Mouse (Mus musculus): Measurements from ENCODE around the gene Tank. TPM values are rescaled to one million over a fixed set of nuclear protein-coding genes. Genes with fewer than 3 reads are reported as not detected.

Tank gene
- total RNA-seq, 2 experiments from 2014 or later = 31.7 to 33.5 TPM

DNA sequence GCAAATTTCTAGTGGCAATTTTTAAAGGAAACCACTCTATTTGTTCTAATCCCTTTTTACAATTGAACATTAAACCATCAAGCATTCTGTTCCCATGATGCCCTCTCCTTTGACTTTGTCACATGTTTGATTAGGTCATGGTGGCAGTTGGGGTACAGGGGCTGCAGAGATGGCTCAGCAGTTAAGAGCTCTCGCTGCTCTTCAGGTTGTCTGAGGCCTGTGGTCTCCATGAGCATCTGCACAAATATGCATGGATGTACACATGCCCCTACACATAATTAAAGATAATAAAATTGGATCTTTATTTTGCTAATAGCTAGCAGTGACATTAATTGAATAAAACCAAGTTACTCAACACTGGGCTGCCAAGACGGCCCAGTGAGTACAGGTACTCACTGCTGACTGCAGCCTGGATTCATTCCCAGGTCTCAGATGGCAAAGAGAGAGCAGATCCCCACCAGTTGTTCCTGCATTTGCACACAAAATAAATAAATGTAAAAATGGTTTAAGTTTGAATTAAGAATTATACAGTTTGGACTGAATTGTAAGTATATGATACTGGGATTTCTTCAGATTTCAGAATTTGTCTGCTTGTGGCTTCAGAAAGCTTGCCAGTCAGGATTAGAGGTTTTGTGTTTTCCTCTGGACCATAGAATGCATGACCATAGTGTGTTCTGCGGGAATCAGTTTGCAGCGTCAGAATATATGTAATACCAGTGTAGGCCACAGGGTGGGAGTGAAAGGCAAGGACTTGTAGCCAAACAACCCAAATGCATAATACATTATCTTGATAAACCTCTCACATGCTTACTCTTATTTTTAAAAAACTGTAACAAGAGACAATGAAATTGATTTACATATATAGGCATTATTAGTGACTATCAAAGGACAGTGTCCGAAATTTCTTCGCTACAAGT, 64.3 kb downstream of the Tank start:
- peak; percentile 73 to 88 for DNase-seq (ENCODE audit: low spot score in 2 of 2)
- intact Hi-C loops (cut with DNase I) = loop anchor here (5.0 to 10.0 kb wide), 2 partner anchors 325 to 642 kb away; no protein-coding TSS in a partner anchor

DNA sequence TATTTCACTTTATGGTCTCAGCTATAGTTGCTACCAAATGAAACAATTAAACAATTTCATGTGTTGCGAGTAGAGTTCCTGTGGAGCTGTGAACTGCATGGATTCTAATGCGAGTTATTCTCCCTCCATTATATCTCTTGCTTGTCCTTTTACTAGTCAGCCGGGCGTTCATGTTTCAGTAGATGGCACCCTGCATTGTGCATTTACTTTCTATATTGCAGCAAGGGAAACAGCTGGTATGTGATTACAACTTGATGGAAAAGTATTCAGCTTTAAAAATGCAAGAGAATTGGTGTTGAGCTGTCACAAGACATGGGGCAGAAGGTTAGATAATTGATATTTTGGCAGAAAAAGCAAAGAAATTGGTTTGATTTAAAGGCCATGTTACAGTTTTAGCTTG, 72.8 kb downstream of the Tank start:
- DNase-seq (ENCODE audit: low spot score in 2 of 2) = no peak
- intact Hi-C loops (cut with DNase I) = no loop called here

DNA sequence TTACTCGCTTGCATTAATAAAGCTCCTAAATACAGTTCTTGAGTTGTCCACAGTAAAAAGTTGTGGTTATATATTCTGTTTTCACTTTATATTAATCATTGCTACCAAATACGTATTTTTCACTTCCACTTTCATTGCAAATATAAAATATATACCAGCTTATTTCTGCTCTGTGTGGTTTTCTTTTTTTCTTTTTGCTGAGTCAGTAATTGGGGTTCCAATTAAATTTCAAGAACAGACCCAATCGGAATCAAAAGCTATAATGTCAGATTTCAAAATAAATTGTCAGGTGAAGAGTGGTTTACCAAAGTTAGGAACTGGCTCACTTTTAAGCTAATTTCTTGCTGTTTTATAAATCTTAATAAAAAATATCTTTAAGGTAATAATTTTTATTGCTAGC, 73.3 kb downstream of the Tank start:
- DNase-seq (ENCODE audit: low spot score in 2 of 2) = no peak
- intact Hi-C loops (cut with DNase I) = no loop called here

DNA sequence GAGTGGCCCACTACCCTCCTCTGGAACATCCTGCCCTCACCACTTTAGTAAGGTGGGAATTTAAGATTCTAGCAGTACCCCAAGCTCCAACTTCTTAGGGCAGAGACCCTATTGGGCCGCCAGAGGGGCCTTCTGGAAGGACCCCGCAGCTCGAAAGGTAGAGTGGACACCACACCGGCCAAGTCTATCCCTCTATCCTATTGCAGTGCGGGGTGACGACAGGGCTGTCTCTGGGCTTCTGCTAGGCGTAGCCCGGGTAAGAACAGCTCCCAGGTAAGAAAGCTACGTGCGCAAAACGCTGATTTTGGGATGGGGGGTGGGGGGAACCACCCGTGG, 76.6 kb downstream of the Tank start:
- intact Hi-C loops (cut with DNase I) = loop anchor here (5.0 kb wide), 1 partner anchor 802 kb away; no protein-coding TSS in a partner anchor
- no peak for DNase-seq (ENCODE audit: low spot score in 2 of 2)

DNA sequence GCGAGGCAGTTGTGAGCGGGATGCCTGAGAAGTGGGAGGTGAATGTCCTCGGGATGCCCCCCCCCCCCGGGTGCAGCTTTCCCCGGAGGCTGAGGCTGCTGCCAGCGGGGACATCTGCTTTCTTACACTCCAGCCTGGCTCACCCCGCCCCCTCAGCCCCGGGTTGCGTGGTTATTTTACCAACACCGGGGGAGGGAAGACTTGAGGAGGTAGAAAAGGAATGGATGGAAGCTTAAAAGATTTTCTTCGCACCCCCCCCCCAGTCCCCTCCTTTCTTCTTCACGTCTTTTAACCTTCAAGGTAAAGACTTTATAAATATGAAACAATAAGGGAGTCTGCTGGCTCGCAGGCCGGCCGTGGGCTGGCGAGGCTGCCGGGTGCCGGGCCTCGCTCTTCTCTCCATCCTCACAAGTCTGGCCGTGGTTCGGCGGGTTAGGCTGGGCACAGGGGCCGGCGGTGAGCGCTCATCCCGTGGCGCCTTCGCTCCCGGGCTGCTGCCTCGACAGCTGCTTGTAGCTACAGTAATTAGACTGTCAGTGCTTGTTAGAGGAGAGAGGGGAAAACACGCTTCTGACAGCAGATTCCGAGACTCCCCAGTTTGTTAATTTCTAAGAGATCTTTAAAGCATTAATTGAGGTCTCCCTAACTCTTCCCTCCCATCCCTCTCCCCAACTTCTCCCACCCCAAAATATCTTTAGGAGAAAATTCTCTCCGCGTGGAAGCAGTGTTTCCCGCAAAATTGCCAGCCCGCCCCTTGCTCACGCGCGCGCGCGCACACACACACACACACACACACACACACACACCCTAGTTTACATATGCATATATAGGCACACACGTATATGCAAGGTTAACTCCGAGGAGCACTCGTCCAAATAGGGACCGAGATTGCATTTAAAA, 77.2 kb downstream of the Tank start:
- intact Hi-C loops (cut with DNase I) = loop anchor here (1.0 to 5.0 kb wide), 4 partner anchors 56 to 973 kb away; partner anchors contain the start of gene Psmd14

DNA sequence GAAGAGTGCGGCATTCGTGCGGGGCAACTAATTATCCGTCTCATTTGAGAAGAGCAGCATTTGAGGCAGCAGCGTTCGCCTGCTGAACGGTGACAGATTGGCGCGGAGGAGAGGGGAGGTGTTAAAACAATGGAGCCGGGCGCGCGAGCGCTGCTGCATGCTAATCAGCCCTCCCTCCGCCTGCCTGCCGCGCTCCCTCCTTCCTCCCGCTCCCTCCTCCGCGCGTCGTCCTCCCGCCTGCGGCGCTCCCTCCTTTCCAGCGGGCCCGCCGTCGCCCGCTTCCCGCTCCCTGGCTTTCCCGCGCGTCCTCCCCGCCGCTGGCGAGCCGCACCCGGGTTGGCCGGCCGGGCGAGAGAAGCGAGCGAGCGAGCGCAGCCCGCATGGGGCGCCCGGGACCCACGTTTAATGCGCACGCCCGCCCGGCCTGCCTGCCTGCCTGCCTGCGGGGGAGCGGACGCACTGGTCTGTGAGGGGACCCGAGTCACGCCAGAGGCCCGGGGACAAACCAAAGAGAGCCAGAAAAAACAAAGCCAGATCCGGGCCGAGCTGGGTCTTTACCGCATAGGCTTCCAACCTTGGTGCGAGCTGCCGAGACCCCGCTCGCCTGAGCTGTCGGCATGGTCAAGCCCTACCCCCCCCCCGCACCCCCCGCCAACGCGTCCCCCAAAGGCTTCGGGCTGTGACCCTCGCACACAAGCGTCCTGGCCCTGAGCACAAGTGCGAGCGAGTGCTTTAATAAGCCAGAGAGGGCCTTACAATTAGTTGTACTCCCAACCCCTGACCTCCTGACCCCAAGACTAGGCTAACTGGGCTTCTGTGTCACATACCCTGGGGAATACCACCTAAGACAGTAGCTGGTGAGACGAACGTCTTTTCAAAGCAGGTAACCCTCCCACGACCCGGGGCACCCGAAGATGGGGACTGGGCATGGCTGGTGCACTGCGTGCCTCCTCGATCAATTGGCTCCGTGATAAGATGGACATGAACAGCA, 78.3 kb downstream of the Tank start:
- intact Hi-C loops (cut with DNase I) = loop anchor here (1.0 to 5.0 kb wide), 4 partner anchors 55 to 972 kb away; partner anchors contain the start of gene Psmd14
- DNase-seq (ENCODE audit: low spot score in 2 of 2) = peak; percentile 88 to 94

More for the DNA sequence above, 77.2 kb downstream of the Tank start:
- peak; percentile 75 to 93 for DNase-seq (ENCODE audit: low spot score in 2 of 2)

DNA sequence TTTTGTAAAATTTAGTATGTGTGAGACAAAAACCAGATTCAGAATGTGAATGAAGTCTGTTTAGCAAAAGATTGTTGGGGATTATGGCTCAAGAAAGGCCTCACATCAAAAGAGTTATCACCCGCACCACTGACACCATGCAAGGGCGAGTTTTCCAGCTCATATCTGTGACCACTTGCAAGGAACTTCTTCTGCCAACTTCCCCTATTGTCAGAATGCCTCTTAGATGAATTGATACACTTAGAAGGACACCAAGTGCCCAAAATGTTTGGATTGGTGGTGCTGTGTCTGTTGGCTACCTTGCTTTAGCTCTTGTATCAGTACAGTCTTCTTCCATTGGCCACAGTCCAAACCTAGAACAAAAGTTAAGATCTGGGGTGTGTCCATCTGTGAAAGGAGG, 80.9 kb downstream of the Tank start:
- intact Hi-C loops (cut with DNase I) = loop anchor here (5.0 kb wide), 1 partner anchor 798 kb away; no protein-coding TSS in a partner anchor
- DNase-seq (ENCODE audit: low spot score in 2 of 2) = no peak

DNA sequence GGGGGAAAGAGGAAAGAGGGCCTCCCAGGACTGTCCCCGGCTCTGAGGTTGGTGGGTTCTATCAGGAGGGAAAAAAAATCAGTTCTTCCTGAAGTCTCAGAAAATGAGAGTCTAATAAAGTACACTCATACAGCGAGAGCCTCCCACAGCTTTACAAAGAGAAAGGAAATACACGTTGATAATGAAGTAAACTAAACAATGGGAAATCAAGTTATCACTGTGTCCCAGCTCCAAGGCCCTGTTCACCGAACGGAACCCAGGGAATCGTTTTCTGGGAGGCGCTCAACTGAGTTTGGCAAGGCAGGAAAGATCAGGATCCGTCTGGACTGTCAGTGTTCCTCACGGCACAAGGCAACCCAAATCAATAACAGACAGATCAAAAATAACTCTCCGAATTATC, 84.4 kb downstream of the Tank start:
- no peak for DNase-seq (ENCODE audit: low spot score in 2 of 2)
- intact Hi-C loops (cut with DNase I) = no loop called here

DNA sequence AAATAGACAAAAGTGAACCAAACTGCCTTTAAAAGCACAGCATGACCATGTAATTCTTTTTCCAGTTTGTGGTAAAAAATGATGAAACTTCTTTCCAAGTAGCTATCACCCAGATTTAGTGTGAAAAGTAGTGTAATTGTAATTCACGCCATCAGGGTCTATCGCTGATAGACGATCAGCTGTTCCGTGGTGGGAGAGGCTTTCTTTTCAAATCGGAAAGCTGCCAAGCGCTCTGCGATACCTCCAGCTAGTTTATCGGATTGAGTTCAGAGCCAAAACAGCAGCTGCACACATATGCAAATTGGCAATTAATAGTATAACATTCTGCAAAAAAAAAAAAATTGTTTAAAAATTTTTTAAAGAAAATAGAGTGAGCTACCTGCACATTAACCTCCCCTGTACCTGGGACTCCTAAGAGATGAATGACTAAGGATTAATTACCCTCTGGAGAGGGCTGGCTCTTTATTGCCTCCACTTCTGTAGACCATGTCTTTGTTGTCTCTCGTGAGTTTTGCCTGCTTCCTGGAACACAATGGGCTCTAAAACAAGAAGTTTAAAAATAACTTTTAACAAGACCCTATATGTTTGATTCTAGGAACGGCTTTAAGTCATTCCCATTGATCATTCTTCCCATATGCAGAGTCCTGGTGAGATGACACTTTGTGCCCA, 85.3 kb downstream of the Tank start:
- intact Hi-C loops (cut with DNase I) = no loop called here
- DNase-seq (ENCODE audit: low spot score in 2 of 2) = no peak

DNA sequence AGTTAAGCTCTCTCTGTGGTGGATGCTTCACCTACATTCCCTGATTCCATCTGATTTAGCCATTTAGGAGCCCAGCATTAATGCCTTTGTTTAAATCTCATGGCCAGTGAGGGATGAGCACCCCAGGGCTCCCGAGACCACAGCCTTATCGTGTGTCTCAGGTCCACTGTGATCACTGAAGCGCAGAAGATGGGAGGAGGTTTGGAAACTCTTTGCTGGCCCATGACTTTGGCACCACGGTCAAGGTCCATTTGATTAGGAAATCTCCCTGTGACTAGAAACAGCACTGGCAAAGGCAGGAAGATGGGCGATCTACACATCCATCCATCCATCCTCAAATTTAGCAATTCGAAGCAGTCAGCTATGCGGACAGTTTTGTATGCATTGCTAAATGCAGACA, 89.0 kb downstream of the Tank start:
- DNase-seq (ENCODE audit: low spot score in 2 of 2) = no peak
- intact Hi-C loops (cut with DNase I) = no loop called here

DNA sequence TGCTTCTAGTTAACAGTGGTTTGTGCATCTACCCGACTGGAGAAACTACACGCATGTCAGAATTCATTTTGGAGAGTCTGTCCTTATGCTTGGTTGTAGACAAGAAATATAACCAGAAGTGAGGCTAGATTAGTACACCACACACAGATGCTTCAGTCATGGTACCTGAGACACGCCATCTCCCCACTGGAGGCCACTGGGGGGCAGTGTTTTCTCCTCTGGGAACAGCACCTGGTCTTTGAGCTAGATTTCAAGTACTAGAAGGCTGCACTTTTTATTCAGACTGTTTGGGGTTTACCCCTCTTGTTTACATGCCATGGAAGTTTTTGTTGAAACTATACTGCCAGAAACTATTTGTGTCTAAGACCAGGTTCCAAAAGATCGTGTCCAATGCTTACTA, 89.9 kb downstream of the Tank start:
- DNase-seq (ENCODE audit: low spot score in 2 of 2) = peak in 1 of 2 experiments; percentile 61
- intact Hi-C loops (cut with DNase I) = no loop called here

DNA sequence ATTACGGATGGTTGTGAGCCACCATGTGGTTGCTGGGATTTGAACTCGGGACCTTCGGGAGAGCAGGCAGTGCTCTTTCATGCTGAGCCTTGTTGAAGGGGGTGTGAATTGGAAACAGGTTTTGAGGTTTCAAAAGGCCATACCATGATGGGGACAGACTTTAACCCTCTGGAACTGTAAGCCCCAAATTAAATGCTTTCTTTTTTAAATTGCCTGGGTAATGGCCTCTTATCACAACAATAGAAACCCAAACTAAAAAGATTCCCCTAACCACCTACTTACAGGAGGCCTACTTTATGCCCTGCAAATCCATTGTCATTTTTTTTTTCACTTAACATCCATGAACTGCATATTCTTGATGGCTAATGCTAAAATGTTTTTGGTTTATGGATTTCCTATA, 96.2 kb downstream of the Tank start:
- intact Hi-C loops (cut with DNase I) = no loop called here
- DNase-seq (ENCODE audit: low spot score in 2 of 2) = no peak

DNA sequence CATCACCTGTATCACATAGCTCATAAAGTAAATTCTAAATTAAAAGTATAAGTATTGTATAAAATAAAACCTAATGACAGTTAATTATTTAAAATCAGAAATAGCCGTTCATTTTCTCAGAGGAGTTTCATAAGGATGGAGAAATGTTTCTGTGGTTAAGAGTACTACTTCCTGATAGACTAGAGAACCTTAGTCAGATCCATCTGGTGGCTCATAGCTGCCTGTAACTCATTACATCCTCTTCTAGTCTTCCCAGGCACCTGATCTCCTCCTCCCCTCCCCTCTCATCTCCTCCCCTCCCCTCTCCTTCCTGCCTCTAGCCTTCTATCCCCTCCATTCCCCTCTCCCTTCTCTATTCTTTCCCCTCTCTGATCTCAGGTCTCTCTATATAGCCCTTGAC, 103.2 kb downstream of the Tank start:
- intact Hi-C loops (cut with DNase I) = no loop called here
- no peak for DNase-seq (ENCODE audit: low spot score in 2 of 2)

DNA sequence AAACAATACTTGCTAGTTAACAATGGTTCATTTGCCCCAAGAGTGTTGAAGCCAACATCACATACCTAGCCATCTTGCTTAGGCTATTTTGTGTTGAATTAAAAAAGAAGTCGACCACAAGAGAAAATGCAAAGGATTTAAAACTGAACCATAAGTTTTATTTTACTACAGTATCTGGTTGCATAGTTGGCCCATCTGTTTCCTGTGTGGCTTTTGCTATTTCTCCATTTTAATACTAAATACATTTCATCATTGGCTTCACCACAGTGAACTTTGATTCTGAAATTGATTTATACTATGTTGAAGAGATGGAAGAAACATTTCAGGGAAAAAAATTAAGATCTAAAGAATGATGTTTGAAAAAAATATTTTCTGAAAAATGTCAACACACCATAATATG, 108.1 kb downstream of the Tank start:
- DNase-seq (ENCODE audit: low spot score in 2 of 2) = no peak
- intact Hi-C loops (cut with DNase I) = no loop called here

DNA sequence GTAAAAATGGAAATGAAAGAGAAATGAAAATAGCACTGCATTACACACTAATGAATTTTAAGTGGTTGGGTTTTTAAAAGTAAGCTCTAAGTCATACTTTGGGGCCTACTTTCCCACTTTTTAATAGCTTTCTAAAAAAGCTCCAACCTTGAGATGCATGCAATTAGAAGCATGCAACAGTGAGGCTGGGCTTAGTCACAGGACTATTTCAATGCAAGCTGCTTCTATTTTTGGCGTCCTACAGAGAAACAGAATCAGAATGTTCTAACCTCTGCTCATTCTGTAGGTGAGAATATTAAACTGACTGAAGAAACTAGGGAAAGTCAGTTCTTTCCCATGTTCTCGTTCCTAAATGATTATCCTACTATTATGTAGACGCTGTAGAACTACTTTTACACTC, 110.7 kb downstream of the Tank start:
- intact Hi-C loops (cut with DNase I) = no loop called here
- DNase-seq (ENCODE audit: low spot score in 2 of 2) = peak in 1 of 2 experiments; percentile 33
